Mouse (Mus musculus) G1E (cell line): ENCODE results near the gene Gvin1. TPM values are rescaled to one million over a fixed set of nuclear protein-coding genes. Genes with fewer than 3 reads are reported as not detected.
"Not testable (repeated sequence)": the region's sequence is repeated elsewhere in the genome, so short reads cannot be mapped to it uniquely, and the experiment has no call there.

Source experiments
- ATAC-seq: 2 replicates; pipeline ENCODE4 v1.8.0; 2016; ENCODE audit warnings: mild to moderate bottlenecking; ENCODE audit not compliant: insufficient number of reproducible peaks, poor library complexity, low FRiP score, severe bottlenecking; ENCODE audit errors: extremely low read depth
- DNase-seq: peaks from one replicate; pipeline ENCODE4 v3.0.0; 2012; ENCODE audit warnings: low spot score
- H3K27me3 ChIP-seq: 2 replicates; pipeline ENCODE4 v1.6.1; 2012; ENCODE audit warnings: mild to moderate bottlenecking, low read length, inconsistent platforms; ENCODE audit not compliant: insufficient read depth
- H3K36me3 ChIP-seq: replicated peaks from 2 replicates; pipeline ENCODE3; 2012; ENCODE audit warnings: mild to moderate bottlenecking, inconsistent platforms
- H3K4me1 ChIP-seq: 2 replicates; pipeline ENCODE4 v1.6.1; 2012; ENCODE audit warnings: low read depth, low read length, inconsistent platforms, mixed read lengths; ENCODE audit not compliant: insufficient read depth
- H3K4me3 ChIP-seq: 2 replicates; pipeline ENCODE4 v1.5.1; 2012; ENCODE audit warnings: low read depth, mild to moderate bottlenecking, inconsistent platforms, low read length, moderate library complexity, mixed read lengths
- H3K9me3 ChIP-seq: replicated peaks from 2 replicates; pipeline ENCODE4 v1.6.1; 2012; ENCODE audit warnings: inconsistent platforms
- CTCF ChIP-seq: IDR thresholded peaks from 2 replicates; pipeline ENCODE4 v1.5.1; 2012; ENCODE audit warnings: low read depth, low read length, inconsistent platforms, mixed read lengths
- GATA1 ChIP-seq: IDR thresholded peaks from 2 replicates; pipeline ENCODE4 v1.6.1; 2012; ENCODE audit warnings: borderline replicate concordance, low read length, inconsistent platforms, mixed read lengths
- GATA2 ChIP-seq: IDR thresholded peaks from 2 replicates; pipeline ENCODE4 v1.6.1; 2012; ENCODE audit warnings: low read depth, low read length, inconsistent platforms, borderline replicate concordance
- POLR2AphosphoS5 ChIP-seq: IDR thresholded peaks from 2 replicates; pipeline ENCODE4 v1.6.1; 2012; ENCODE audit warnings: low read depth, low read length, inconsistent platforms; ENCODE audit not compliant: insufficient replicate concordance
- TAL1 ChIP-seq: conservative IDR thresholded peaks from 2 replicates; pipeline ENCODE4 v1.6.1; 2012; ENCODE audit warnings: low read depth, low read length, inconsistent platforms, mixed read lengths
- polyA plus RNA-seq: library from polyadenylated mRNA; stranded (reverse); fragments of >175 nt; gene quantifications from 2 replicates; pipeline ENCODE4 v1.2.3, GENCODE M21; 2012
- total RNA-seq, 2 experiments: library from RNA; stranded (forward) in 1 of 2; stranded (reverse) in 1 of 2; fragments of 200-1000 nt in 1 of 2; fragments of >200 nt in 1 of 2; fragmentation: Nextera tagmentation in 1 of 2; gene quantifications; 2 replicates each; pipeline ENCODE4 v1.2.3; 2014 to 2017

The Gvin1 gene
- total RNA-seq (2014; fragmentation: Nextera tagmentation) (0.23 TPM in 1 of 2 replicates, not detected in the other), total RNA-seq (2017) (not detected in 2 replicates), polyA plus RNA-seq (not detected in 2 replicates)

DNA sequence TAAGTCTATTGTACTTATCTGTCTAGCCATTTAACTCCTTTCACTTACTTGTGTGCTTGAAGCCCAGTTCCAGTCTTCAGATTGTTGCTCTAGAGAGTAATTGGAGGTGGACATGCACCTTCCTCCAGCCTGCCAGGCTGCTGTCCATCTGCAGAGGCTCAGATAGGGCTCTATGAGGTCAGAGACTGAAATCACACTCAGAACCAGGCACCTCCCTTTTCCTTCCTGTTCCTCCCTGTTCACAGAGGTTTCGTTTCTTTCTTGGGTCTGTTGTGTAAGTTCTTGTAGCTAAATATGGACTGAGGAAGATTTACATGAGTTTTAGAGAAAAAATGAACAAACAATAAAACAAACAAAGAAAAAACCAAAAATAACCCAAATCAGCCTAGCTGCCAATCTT, at the start of gene Gvin1:
TSS of gene Gvin1 (minus strand) at position 150 of the 400 bp plus-strand sequence.
- H3K4me3 ChIP-seq, H3K9me3 ChIP-seq, H3K27me3 ChIP-seq, H3K36me3 ChIP-seq, H3K4me1 ChIP-seq, DNase-seq: not testable (repeated sequence)
- peak; percentile 70 for ATAC-seq

DNA sequence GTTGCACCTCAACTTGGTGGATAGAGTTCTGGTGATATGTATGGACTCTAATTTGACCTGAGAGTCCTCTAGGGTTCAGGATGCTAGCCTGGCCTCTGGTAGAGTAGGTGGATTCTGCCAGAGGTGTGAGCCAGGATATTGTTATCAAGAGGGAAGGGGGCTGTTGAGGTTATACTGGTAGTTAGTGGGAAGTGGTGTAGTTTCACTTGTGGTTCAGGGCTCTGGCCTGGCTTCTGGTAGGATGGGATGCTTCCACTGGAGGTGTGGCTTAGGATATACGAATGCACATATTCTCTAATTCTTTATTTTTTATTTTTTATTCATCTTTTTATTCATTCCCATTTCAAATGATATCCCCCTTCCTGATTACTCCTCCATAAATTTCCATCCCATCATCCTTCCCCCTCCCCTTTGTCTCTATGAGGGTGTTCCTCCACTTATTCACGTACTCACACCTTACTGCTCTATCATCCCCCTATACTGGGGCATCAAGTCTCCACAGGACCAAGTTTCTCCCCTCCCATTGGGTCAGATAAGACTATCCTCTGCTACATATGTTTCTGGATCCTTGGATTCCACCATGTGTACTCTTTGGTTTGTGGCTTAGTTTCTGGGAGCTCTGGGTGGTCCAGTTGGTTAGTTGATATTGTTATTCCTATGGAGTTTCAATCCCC, 36.9 kb upstream of the Gvin1 start:
- Histone ChIP-seq H3K27me3 (peaks cover 3% of the 10 kb centered on the region; the same call in 1 of the 2 replicates), H3K4me1 (no peaks in the 10 kb centered on the region), H3K4me3 (no peak overlapping the region), H3K36me3 (no peaks in the 10 kb centered on the region), H3K9me3 (no peaks in the 10 kb centered on the region)
- no peak for DNase-seq
- no peak for TF ChIP-seq GATA1
- no peak for TF ChIP-seq TAL1
- no peak for TF ChIP-seq POLR2AphosphoS5
- no peak for TF ChIP-seq GATA2
- TF ChIP-seq CTCF, result no peak
- no peak for ATAC-seq

DNA sequence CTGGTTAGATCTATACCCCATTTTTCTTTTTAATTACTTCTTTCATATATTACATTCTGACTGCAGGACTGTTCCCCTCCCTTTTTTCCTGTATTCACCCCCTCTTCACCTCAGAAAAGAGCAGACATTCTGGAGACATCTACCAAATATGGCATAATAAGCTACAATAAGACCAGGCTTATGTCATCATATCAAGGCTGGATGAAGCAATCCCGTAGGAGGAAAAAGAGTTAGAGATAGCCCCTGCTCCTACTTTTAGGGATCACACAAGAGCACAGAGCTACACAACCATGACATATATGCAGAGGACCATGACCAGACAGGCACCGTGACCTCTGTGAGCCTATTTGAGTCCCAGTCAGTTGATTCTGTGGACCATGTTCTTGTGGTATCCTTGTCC, 33.8 kb upstream of the Gvin1 start:
- no peak overlapping the region for H3K4me3 ChIP-seq
- H3K9me3 ChIP-seq, result no peaks in the 10 kb centered on the region
- no peaks in the 10 kb centered on the region for H3K4me1 ChIP-seq
- TF ChIP-seq TAL1 (no peak), GATA2 (no peak), GATA1 (no peak), POLR2AphosphoS5 (no peak), CTCF (no peak)
- ATAC-seq (no peak), DNase-seq (no peak)
- peaks cover 3% of the 10 kb centered on the region; the same call in 1 of the 2 replicates for H3K27me3 ChIP-seq
- H3K36me3 ChIP-seq, result no peaks in the 10 kb centered on the region

DNA sequence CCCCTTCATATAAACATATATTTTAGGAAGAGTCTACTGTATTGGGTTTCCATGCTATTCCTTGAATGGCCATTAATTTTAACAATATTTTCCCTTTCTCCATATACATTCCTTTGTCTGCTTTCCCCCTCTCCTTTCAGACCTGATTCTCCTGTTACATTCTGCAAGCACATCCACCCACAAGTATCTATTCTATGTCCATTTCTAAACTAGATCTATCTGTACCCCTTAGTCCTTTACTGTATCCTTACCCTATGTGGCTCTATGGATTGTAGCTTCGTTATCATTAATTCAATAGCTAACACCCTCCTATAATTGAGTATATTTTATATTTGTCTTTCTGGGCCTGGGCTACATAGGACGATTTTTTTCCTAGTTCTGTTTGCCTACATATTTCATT, 33.1 kb upstream of the Gvin1 start:
- DNase-seq (no peak), ATAC-seq (no peak)
- Histone ChIP-seq H3K4me1 (no peaks in the 10 kb centered on the region), H3K27me3 (peaks cover 3% of the 10 kb centered on the region; the same call in 1 of the 2 replicates), H3K36me3 (no peaks in the 10 kb centered on the region), H3K9me3 (no peaks in the 10 kb centered on the region), H3K4me3 (no peak overlapping the region)
- TF ChIP-seq GATA1 (no peak), GATA2 (no peak), CTCF (no peak)

DNA sequence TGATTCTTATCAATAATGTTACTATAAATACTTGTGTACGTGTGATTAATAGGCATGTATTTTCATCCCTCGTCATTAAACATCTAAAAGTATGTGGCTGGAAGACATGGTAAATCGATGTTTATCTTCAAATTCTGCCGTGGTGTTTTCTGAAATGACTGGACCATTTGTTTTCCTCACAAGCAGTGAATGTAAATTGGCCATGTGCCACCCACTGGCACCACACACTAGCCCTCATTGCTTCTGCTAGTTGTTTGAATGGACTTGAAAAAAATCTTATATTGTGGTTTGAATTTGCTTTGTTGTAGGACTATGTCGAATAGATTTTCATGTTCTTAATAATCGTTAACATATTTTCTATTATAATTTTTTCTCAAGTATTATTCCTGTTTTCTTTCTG, 30.5 kb upstream of the Gvin1 start:
- Histone ChIP-seq H3K9me3 (no peaks in the 10 kb centered on the region), H3K27me3 (peaks cover 3% of the 10 kb centered on the region; the same call in 1 of the 2 replicates), H3K4me1 (no peaks in the 10 kb centered on the region), H3K4me3 (no peak overlapping the region), H3K36me3 (no peaks in the 10 kb centered on the region)
- no peak for TF ChIP-seq GATA1
- ATAC-seq (no peak), DNase-seq (no peak)

DNA sequence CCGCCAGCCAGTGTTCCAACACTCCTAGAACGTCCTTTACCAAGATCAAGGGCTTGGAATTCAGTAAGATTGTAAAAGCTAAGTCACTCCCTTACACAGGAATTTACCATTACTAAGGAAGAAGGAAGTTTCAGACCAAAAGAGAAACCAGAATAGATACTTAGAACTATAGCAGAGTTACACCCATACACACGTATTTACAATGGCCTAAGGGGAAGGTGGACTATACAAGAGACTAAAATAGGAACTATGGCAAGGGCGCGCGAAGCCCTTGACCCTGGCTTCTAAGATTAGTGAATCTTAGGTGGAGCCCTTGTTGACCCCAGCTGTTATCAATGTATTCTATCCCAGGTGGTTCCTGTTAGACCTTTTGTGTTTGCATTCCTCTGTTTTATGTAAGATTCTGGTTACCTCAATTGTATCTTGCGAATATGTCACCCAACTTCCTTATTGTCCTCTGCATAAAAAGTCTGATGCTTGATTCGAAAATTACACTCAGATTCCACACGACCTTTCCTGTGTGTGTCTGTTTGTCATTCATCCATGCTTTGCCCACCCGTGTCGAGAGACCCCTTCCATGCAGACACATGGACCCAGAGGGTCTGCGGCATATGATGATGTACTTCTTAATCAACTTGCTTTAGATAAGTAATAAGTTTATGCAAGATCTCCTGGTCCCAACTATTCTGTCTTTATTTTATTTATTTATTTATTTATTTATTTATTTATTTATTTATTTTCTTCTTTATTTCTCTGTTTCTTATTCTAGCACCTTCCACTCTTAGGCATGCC, 25.6 kb upstream of the Gvin1 start:
- not testable (repeated sequence) for H3K9me3 ChIP-seq

DNA sequence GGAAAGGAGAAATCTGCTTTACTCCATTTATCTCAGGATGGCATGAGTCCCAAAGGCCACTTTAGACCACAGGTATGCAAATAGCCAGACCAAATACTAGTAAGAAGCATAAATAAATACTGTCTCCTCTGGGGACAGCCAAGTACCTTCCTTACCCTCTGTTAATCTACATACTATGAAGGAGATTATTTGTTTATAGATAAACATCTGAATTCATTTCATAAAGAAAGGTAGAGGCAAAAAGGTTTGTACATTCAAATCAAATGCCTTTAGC, 22.0 kb upstream of the Gvin1 start:
- no peak for DNase-seq
- ATAC-seq, result no peak
- H3K9me3 ChIP-seq, result no peaks in the 10 kb centered on the region
- H3K4me3 ChIP-seq, result no peak overlapping the region
- no peaks in the 10 kb centered on the region for H3K36me3 ChIP-seq
- TF ChIP-seq GATA1 (no peak), POLR2AphosphoS5 (no peak), GATA2 (no peak), CTCF (no peak), TAL1 (no peak)
- H3K27me3 ChIP-seq, result no peaks in the 10 kb centered on the region
- H3K4me1 ChIP-seq, result no peaks in the 10 kb centered on the region

More for the DNA sequence above, 25.6 kb upstream of the Gvin1 start:
- not testable (repeated sequence) for H3K27me3 ChIP-seq, DNase-seq, H3K36me3 ChIP-seq, H3K4me3 ChIP-seq, ATAC-seq, H3K4me1 ChIP-seq
